Mouse (Mus musculus): ENCODE data around the gene Gm11627.

Gm11627 gene

DNA sequence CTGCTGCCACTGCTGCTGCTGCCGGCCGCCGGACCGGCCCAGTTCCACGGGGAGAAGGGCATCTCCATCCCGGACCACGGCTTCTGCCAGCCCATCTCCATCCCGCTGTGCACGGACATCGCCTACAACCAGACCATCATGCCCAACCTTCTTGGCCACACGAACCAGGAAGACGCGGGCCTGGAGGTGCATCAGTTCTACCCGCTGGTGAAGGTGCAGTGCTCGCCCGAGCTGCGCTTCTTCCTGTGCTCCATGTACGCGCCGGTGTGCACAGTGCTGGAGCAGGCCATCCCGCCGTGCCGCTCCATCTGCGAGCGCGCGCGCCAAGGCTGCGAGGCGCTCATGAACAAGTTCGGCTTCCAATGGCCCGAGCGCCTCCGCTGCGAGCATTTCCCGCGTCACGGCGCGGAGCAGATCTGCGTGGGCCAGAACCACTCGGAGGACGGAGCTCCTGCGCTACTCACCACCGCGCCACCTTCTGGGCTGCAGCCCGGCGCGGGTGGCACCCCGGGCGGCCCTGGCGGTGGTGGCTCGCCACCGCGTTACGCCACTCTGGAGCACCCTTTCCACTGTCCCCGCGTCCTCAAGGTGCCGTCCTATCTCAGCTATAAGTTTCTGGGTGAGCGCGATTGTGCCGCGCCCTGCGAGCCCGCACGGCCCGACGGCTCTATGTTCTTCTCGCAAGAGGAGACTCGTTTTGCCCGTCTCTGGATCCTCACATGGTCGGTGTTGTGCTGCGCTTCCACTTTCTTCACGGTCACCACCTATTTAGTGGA, 25.7 kb upstream of the Gm11627 start:
- Histone ChIP-seq H3K36me3 (ENCODE audit: insufficient read depth, low read length) (no peaks in the 10 kb centered on the region), H3K4me1 (replicated peaks; ENCODE audit: low read depth, low read length) (peaks cover 53% of the 10 kb centered on the region), H3K9me3 (ENCODE audit: low read length) (no peaks in the 10 kb centered on the region), H3K4me3 (replicated peaks; ENCODE audit: low read length) (peak overlapping the region; percentile 83), H3K27me3 (ENCODE audit: insufficient read depth, low read length) (peaks cover 63% of the 10 kb centered on the region)
- TF ChIP-seq POU5F1 (IDR thresholded peaks at IDR 0.05; ENCODE audit: borderline replicate concordance, low read length) = no peak
- TF ChIP-seq CTCF (conservative IDR thresholded peaks at IDR 0.05; ENCODE audit: low read length) = no peak
- TF ChIP-seq NANOG (IDR thresholded peaks at IDR 0.05; ENCODE audit: borderline replicate concordance, low read length) = no peak

DNA sequence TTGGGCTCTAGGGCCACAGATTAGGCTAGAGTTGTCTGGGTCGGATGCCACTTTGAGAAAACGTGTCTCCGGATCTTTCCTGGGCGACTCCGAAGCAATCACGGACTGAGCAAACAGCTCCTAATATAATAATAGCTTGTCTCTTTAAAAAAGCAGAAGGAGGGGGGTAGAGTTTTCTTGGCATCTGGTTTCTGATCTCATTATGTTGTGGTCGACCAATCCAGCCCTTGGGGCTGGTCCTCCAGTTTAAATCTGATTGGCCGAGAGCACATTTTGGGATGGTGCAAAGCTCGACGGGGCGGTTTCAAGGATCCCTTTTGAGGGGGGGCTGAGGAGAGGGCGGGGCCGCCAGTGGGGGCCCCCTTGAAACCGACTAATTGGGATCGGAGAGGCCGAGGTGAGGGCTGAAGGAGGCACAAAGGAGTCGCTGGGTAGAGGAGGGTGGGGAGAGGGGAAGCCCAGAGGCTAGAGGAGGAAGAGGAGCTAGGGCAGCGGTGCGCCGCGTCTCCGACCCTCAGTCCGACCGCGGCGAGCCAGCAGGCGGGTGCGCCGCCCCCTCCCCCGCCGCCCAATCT, 24.8 kb upstream of the Gm11627 start, which contains the start of gene Fzd2:
Gene Fzd2, plus strand, starts transcription at position 387 of the 575 bp plus-strand sequence.
- Histone ChIP-seq H3K4me3 (replicated peaks; ENCODE audit: low read length) (peak within 1 kb of the TSS; percentile 83), H3K36me3 (ENCODE audit: insufficient read depth, low read length) (no peaks in the 10 kb centered on the region), H3K9me3 (ENCODE audit: low read length) (no peaks in the 10 kb centered on the region), H3K4me1 (replicated peaks; ENCODE audit: low read depth, low read length) (peaks cover 54% of the 10 kb centered on the region), H3K27me3 (ENCODE audit: insufficient read depth, low read length) (peaks cover 56% of the 10 kb centered on the region)
- no peak for TF ChIP-seq POU5F1 (IDR thresholded peaks at IDR 0.05; ENCODE audit: borderline replicate concordance, low read length)
- TF ChIP-seq NANOG (IDR thresholded peaks at IDR 0.05; ENCODE audit: borderline replicate concordance, low read length) = no peak
- no peak for TF ChIP-seq CTCF (conservative IDR thresholded peaks at IDR 0.05; ENCODE audit: low read length)

DNA sequence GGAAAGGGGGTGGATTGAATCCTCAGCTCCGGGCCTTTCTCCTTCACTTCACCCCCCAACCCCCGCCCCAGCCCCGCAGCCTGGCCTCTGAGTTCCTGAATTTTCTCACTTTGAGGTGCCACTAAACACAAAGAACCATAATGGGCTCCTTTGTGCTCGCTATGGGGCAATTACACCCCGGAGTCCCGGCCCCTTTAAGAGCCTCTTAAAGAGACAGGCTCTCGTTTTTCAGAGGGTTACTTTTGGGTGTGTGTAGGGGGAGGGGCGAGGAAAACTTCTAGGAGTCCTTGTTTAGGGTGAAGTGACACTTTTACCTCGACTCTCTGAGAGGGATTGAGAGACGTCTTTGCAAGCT, 24.2 kb upstream of the Gm11627 start:
- H3K36me3 ChIP-seq (ENCODE audit: insufficient read depth, low read length) = no peaks in the 10 kb centered on the region
- H3K4me3 ChIP-seq (replicated peaks; ENCODE audit: low read length) = peak overlapping the region; percentile 83
- H3K4me1 ChIP-seq (replicated peaks; ENCODE audit: low read depth, low read length) = peaks cover 48% of the 10 kb centered on the region
- no peaks in the 10 kb centered on the region for H3K9me3 ChIP-seq (ENCODE audit: low read length)
- TF ChIP-seq NANOG (IDR thresholded peaks at IDR 0.05; ENCODE audit: borderline replicate concordance, low read length) (peak; percentile 91), CTCF (conservative IDR thresholded peaks at IDR 0.05; ENCODE audit: low read length) (no peak)
- peaks cover 49% of the 10 kb centered on the region for H3K27me3 ChIP-seq (ENCODE audit: insufficient read depth, low read length)

DNA sequence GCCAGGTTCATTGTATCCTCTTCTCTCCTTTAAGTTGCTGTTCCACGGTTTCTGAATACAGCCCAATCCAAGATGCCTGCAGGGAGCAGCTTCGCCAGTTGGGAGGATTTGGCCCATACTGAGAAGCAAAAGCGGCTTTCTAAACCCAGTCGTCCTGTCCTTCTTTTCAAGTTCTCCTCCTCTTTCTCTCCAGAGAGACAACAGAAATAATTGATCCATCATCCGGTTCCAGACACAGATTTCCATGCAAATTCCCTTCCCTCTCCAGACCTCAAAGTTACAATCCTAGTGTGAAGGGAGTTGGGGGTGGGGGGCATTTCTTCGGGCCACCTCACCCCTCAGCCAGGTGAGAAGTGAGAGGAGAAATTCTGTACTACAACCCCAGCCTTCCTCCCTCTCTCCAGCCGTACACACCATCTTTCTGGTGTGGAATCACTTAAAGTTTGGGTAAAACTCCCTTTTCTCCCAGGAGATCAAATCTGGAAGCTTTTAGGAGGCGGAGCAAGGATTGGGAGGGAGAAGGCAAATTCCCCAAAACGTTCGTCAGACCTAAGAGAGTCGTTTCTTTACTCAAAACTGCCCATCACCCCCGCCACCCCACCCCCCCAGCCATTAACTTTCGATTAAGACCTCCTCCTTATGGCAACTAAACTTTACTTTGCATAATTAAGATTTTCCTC, 23.7 kb upstream of the Gm11627 start:
- Histone ChIP-seq H3K4me1 (replicated peaks; ENCODE audit: low read depth, low read length) (peaks cover 49% of the 10 kb centered on the region), H3K4me3 (replicated peaks; ENCODE audit: low read length) (peak overlapping the region; percentile 83), H3K9me3 (ENCODE audit: low read length) (no peaks in the 10 kb centered on the region), H3K27me3 (ENCODE audit: insufficient read depth, low read length) (peaks cover 44% of the 10 kb centered on the region), H3K36me3 (ENCODE audit: insufficient read depth, low read length) (no peaks in the 10 kb centered on the region)
- TF ChIP-seq NANOG (IDR thresholded peaks at IDR 0.05; ENCODE audit: borderline replicate concordance, low read length) = no peak
- TF ChIP-seq CTCF (conservative IDR thresholded peaks at IDR 0.05; ENCODE audit: low read length) = no peak
- TF ChIP-seq POU5F1 (IDR thresholded peaks at IDR 0.05; ENCODE audit: borderline replicate concordance, low read length) = no peak

DNA sequence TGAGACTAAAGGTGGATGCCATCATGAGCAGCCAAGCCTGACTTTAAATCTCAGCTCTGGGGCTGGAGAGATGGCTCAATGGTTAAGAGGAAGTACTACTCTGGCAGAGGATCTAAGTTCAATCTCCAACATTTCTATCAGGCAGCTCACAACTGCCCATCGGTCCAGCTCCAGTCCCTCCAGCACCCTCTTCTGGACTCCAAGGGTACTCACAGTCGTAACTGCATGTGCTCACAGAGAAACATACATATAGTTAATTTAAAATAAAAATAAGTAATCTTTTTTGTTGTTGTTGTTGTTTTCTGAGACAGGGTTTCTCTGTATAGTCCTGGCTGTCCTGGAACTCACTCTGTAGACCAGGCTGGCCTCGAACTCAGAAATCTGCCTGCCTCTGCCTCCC, 20.7 kb upstream of the Gm11627 start:
- Histone ChIP-seq H3K4me1 (replicated peaks; ENCODE audit: low read depth, low read length) (peaks cover 56% of the 10 kb centered on the region), H3K9me3 (ENCODE audit: low read length) (no peaks in the 10 kb centered on the region), H3K4me3 (replicated peaks; ENCODE audit: low read length) (no peak overlapping the region), H3K27me3 (ENCODE audit: insufficient read depth, low read length) (peaks cover 26% of the 10 kb centered on the region), H3K36me3 (ENCODE audit: insufficient read depth, low read length) (no peaks in the 10 kb centered on the region)
- TF ChIP-seq CTCF (conservative IDR thresholded peaks at IDR 0.05; ENCODE audit: low read length) (peak; percentile 52), NANOG (IDR thresholded peaks at IDR 0.05; ENCODE audit: borderline replicate concordance, low read length) (no peak), POU5F1 (IDR thresholded peaks at IDR 0.05; ENCODE audit: borderline replicate concordance, low read length) (no peak)

DNA sequence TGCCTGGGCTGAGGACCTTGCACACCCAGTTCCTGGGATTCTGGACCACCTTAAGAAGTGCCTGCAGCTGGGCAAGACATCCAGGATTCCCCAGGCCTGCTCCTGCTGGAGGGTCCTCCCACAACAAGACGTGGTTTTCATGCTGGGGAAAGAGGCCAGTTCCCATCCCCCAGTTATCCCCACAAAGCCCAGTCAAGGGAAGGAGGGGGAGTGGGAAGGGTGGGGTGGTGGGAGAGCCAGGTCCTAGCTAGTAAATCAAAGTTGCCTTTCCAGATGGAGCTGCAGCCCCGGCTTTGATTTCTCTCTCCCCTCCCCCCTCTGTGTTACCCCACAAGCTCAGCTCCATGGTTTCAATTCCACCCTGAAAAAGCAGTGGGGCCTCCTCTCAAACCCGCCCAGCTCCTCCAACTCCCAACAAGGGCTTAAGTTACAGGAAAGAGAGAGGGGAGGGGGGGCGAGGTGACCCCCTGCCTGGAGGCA, 16.1 kb upstream of the Gm11627 start:
- no peaks in the 10 kb centered on the region for H3K9me3 ChIP-seq (ENCODE audit: low read length)
- TF ChIP-seq CTCF (conservative IDR thresholded peaks at IDR 0.05; ENCODE audit: low read length) (no peak), NANOG (IDR thresholded peaks at IDR 0.05; ENCODE audit: borderline replicate concordance, low read length) (no peak), POU5F1 (IDR thresholded peaks at IDR 0.05; ENCODE audit: borderline replicate concordance, low read length) (no peak)
- H3K36me3 ChIP-seq (ENCODE audit: insufficient read depth, low read length) = no peaks in the 10 kb centered on the region
- peak overlapping the region; percentile 37 for H3K4me3 ChIP-seq (replicated peaks; ENCODE audit: low read length)
- 0 out of 2 replicates have a peak, but pooled peaks cover 8% of the 10 kb centered on the region for H3K27me3 ChIP-seq (ENCODE audit: insufficient read depth, low read length)
- H3K4me1 ChIP-seq (replicated peaks; ENCODE audit: low read depth, low read length) = peaks cover 44% of the 10 kb centered on the region

DNA sequence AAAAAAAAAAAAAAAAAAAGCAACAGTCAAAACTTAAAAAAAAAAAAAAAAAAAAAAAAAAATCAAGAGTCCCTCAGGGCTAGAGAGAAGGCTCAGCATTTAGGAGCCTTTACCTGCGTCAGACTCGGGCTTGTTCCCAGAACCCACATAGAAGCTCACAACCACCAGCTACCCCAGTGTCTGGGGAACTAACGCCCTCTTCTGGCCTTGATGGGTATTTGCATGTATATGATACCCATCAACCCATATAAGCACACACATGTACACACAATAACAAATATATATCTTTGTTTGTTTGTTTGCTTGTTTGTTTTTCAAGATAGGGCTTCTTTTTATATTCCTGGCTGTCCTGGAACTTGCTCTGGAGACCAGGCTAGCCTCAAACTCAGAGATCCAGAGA, 8.3 kb upstream of the Gm11627 start:
- Histone ChIP-seq H3K9me3 (ENCODE audit: low read length) (peaks cover 5% of the 10 kb centered on the region), H3K4me3 (replicated peaks; ENCODE audit: low read length) (no peak overlapping the region), H3K27me3 (ENCODE audit: insufficient read depth, low read length) (no peaks in the 10 kb centered on the region), H3K36me3 (ENCODE audit: insufficient read depth, low read length) (peaks cover 8% of the 10 kb centered on the region), H3K4me1 (replicated peaks; ENCODE audit: low read depth, low read length) (peaks cover 39% of the 10 kb centered on the region)
- TF ChIP-seq CTCF (conservative IDR thresholded peaks at IDR 0.05; ENCODE audit: low read length) (peak; percentile 67), POU5F1 (IDR thresholded peaks at IDR 0.05; ENCODE audit: borderline replicate concordance, low read length) (no peak), NANOG (IDR thresholded peaks at IDR 0.05; ENCODE audit: borderline replicate concordance, low read length) (no peak)

DNA sequence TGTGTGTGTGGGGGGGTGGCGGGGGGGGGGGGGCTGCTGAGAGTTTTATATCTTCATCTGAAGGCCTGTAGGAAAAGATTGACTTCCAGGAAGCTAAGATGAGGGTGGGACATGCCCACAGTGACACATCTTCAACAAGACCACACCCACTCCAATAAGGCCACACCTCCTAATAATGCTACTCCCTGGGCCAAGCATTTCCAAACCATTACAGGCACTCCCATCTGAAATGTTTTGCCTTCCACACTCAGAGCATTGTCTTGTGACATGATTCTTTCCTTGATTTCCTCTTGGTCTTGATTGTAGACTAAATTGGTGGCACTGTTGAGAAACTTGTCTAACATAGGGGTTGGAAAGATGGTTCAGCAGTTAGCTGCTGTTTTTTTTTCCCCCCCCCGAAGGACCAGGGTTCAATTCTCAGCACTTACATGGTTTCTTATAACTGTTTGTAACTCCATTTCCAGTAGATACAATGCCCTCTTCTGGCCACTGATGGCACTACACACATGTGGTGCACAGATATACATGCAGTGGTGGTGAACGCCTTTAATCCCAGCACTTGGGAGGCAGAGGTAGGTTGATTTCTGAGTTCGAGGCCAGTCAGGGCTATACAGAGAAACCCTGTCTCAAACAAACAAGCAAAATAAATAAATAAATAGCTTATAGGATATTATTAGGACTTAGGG, 7.3 kb upstream of the Gm11627 start:
- Histone ChIP-seq H3K9me3 (ENCODE audit: low read length) (peaks cover 5% of the 10 kb centered on the region), H3K27me3 (ENCODE audit: insufficient read depth, low read length) (no peaks in the 10 kb centered on the region), H3K4me3 (replicated peaks; ENCODE audit: low read length) (no peak overlapping the region), H3K4me1 (replicated peaks; ENCODE audit: low read depth, low read length) (peaks cover 49% of the 10 kb centered on the region), H3K36me3 (ENCODE audit: insufficient read depth, low read length) (peaks cover 8% of the 10 kb centered on the region)
- TF ChIP-seq NANOG (IDR thresholded peaks at IDR 0.05; ENCODE audit: borderline replicate concordance, low read length) (no peak), CTCF (conservative IDR thresholded peaks at IDR 0.05; ENCODE audit: low read length) (peak; percentile 39)

All from E14TG2a.4 (cell line).